Mouse (Mus musculus): ENCODE results near the gene Pigx.

Pigx gene

DNA sequence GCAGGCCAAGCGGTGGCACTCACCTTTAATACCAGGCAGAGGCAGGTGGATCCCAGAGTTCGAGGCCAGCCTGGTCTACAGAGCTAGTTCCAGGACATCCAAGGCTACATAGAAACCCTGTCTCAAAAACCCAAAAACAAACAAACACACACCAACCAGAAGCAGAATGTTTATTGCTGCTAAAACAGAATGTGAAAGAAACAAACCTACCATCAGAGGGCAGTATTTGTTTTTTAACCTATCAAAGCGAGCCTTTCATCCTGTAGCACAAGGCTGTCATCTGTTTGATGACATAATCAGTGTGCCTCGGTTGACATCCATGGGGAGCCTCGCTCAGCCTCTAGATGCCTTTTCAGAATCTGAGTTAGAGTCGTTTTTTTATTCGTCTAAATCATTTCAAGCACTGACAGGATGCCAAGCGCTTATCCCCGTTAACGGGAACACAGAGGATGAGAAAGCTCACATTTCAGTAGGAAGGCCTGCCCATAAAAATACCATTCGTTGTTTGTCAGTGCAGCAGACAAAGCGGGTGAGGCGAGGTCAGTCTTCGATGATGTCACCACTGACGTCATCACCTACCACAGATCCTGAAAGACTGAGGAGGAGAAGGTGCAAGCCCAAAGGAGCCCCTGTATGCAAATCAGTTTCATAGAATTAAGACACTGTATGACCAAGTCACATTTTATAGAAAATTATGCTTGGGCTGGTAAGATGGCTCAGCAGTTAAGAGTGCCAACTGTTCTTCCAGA lies 11.6 kb upstream of the Pigx start:
- WGBS: 45% methylated on average over 15 of the region's 15 CpGs

GRCm38 (mm10) chr16:32108578-32108977 lies 9.0 kb upstream of the Pigx start:
- 81% methylated on average over 2 of the region's 2 CpGs for WGBS

DNA sequence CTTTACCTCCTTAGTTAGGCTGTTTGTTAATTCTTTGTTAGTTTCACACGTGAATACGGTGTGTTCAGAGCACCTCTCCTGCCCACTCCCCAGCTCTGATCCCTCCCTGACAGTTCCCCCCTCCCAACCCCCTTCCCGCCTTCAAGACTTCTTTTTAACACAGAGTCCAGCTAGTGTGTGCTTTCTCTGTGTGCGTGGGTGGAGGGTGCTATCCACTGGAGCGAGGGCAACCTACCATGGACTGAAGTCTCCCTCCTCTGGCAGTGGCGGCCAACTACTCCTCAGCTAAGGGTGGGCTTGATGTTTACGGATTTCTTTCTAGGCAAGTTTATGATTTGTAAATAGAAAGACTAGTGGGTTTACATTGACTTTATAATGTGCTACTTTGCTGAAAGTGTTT lies 8.6 kb upstream of the Pigx start:
- WGBS: 58% methylated on average over 7 of the region's 7 CpGs

DNA sequence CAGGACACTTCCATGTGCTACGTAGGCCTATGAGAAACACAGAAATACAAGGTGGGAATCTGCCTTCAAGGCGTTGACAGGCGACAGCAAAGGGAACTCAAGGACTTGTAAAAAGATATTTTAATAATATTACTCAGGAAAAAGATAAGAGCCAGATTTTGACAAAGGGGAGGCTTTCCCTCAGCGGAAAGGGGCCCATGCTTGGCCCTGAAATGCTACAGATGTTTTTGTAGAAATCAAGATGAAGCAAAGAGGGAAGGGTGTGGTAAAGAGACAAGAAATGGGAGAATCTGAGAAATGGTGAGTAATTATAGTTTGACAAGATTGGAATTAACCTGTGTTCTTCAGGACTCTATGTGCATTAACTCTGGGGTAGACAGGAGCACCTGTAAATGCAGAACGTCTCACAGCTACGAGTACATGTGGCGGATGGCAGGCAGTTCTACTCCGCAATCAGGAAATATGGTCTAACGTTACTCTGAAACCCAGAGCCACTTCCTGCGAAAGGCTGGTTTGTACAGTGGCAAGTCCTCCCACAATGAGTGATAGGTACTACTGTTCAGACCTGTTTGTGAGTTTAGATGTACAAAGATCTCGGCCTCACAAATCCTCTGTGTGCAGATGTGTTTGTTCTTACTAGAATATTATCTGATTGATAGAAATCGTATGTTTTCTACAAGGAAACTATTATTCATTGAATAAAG lies 8.0 kb upstream of the Pigx start:
- 83% methylated on average over 12 of the region's 12 CpGs for WGBS

DNA sequence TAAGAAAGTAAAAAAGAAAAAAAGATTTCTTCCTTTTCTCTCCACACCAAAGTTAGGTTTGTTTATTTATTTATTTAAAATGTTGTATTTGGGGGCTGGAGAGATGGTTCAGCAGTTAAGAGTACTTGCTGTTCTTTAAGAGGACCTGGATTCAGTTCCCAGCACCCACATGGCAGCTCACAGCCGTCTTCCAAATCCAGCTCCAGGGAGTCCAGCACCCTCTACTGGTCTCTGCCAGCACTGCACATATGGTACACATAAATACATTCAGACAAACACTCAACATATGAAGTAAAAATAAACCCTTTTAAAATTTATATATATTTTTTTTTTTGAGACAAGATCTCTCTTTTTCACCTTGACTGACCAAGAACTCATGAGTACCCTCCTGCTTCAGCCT lies 6.2 kb upstream of the Pigx start:
- WGBS: 89% methylated on average over 1 of the region's 1 CpGs

- WGBS: 85% methylated on average over 13 of the region's 13 CpGs
Observed at GRCm38 (mm10) chr16:32102295-32102694, 2.8 kb upstream of the Pigx start.

DNA sequence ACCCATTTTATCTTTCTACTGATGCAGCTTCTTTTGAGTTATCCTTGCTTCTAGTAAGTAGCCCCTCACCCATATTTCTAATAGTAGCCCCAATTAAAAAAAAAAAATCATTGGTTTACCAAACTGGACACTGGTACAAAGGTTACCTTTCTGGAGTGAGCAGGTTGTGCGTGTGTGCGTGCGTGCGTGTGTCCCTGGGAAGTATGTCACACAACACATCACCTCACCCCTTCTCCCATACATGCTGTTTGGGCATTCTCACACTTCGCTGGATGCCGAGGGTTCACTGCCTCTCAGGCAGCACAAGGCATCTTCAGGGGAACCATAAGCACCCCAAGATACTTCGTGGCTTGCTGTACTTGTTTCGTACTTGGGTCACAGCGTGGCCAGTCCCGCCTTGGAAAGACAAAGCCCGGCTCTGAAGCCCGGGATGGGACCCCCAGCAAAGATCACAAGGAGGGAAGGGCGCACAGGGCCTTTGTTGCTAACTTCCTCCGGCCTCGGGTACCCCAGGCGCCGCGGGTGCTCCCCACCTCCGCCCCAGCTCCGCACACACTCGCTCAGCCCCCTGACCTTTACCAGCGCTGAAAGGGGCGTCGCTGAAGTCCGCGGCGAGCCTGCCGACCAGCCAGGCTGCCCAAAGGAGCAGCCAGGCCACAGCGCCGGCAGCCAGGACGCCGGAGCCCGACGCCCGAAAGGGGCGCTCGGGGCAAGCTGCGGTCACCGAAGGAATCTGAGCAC lies 473 bp downstream of the Pigx start:
- under 1% methylated on average over 39 of the region's 39 CpGs for WGBS

GRCm38 (mm10) chr16:32097757-32098156 lies 1.8 kb downstream of the Pigx start:
- WGBS: 90% methylated on average over 2 of the region's 2 CpGs

- WGBS: 95% methylated on average over 7 of the region's 7 CpGs
Observed at GRCm38 (mm10) chr16:32091466-32091865, 8.1 kb downstream of the Pigx start.

GRCm38 (mm10) chr16:32087629-32088443 lies 11.7 kb downstream of the Pigx start:
- WGBS: 76% methylated on average over 17 of the region's 17 CpGs

DNA sequence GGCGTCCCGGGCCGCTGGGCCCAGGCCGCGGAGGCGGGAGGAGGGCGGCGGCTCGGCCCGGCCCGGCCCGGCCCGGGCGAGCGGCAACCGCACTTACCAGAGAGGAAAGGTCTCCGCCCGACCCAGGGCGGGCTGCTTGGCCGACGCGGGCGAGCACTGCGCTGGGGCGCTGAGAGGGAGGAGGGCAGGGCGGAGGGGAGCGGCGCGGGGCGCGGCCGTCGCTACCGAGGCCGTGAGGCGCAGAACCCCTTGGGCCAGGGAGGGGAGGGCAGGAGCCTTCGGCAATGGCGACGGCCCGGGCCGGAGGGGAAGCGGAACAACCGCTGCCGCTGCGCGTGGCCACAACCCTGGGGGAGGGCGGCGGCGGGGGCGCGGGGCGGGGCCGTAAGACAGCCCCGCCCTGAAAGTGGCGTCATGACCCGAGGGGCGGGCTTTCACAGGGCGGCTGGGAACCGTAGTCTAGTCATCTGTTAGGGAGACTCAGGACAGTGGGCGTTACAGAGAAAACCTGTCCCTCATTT lies 20.5 kb downstream of the Pigx start, which contains the start of gene Pak2:
Pak2 (minus strand) TSS at position 352 of the 521 bp plus-strand sequence.
- WGBS: under 1% methylated on average over 59 of the region's 60 CpGs

DNA sequence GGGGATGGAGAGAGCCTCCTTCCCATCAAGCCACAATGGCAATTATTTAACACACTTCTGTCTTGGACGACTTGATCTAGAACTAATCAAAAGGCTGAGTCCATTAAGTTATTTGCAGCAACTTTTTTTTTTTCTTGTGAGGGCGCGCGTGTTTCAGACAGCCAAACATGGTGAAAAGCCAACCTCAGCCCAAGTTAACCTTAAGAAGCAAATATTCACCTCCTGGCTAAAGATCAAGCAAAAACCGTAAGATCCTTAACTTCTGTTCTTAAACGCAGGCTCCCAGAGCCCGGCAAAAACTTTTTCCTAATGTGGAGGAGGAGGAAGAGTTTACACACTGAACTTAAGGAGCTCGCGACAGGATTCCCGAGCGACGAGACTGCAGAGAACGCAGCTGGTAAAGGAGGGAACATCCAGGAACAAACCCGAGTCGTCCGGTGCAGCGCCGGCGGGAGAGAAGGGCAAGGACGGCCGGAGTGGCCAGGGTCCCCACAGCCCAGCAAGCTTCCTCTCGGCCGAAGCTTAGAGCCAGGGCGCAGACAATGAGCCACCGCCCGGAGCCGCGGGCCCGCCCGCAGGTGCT lies 21.0 kb downstream of the Pigx start:
- WGBS: under 1% methylated on average over 30 of the region's 30 CpGs

DNA sequence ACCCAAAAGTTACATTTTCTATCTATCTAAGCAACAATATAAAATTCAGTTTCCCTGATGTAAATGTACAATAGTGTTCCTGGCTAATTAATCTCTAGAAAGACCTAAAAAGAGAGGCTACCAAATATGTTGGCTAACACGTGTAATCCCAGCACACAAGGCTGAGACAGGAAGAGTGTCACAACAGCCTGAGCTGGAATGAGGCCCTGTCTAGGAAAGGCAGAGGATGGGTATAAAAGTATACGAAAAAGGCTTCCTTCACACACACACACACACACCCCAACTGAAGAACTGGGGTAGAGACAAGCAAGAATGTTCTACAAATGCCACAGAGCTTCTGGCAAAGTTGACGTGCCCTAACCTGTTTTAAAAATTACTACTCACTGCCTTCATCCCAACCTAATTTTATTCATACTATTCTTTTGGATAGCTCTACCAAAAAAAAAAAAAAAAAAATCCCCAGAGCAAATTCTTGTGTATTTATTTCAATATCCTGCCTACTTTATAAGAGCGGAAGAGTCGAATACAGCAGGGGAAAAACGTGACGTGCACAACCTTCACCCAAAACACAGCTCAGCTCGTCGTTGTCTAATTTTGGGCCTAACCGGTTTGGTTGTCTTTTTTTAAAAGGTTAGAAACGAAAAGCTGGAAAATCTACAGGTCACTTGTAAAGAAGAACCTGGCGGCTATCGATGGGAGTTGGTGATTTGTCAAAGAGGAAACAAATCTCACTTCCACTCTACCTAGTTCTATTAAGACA lies 21.7 kb downstream of the Pigx start:
- WGBS: 9% methylated on average over 13 of the region's 13 CpGs

DNA sequence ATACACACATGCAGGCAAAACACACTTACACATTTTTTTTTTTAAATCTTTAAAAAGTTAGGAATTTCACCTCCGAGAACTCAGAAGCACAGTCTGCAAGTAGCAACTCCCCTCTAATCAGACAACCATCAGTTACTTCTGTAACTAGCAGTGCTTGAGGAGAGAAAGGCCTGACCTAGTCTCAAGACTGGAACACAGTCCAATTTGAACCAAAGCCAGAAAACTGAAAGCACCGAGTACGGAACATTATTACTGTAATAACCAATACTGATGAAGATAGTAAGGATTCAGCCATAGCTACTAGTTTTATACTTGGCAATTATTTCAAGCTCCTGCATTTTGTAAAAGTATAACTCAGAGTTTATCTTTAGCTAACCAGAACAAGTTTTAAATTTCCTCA lies 23.1 kb downstream of the Pigx start:
- WGBS: 46% methylated on average over 3 of the region's 3 CpGs

DNA sequence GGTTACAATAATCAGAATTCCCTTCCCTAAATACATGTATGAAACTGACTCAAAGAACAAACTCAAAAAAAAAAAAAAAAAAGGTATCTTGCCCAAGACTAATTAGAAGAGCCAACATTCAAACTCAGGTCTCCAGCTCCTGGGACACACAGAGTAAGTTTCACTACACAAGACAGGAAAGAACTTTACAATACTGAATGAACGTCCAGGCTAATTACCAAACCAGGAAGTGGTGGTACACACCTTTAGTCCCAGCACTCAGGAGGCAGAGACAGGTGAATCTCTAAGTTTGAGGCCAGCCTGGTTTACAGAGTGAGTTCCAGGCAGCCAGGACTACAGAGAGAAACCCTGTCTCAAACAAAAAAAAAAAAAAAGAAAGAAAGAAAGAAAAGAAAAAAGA lies 23.8 kb downstream of the Pigx start:
- 56% methylated on average over 1 of the region's 1 CpGs for WGBS

DNA sequence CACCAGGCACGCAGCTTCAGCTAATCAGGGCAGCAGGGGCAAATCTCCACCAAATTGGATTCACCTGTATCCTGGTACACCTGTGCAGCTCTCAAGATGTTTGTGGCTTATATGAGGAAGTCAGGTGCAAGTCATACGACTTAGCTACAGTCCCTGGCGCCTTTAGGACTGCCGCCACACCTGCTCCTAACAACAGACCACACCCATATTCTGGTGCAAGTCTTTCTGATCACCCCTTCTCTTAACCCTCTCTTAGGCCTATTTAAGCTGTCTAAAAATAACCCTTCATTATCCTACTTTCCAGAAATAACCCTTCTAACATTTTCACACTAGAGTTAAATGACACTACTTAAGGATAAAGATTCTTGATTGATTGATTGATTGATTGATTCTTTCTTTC lies 29.5 kb downstream of the Pigx start:
- 82% methylated on average over 4 of the region's 4 CpGs for WGBS

- 69% methylated on average over 12 of the region's 12 CpGs for WGBS
Observed at GRCm38 (mm10) chr16:32068389-32069300, 30.9 kb downstream of the Pigx start.

DNA sequence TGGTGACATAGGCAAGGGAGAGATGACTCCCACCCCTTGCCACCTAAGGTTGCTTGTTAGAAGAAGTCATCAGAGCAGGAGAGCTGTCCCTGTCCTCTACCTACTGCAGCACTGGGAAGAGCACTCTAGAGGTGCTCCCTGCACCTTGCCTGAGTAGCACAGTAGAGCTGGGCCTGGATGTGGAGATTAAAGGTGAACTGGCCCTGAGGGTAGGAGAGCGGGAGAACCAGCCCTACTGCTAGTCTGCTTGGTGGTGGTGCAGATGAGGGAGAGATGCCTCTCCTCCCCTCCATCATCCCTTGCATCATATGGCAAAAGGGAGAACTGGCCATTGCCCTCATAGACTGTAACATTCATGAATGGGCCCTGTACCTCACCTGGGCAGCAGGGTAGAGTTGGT lies 32.6 kb downstream of the Pigx start:
- 91% methylated on average over 1 of the region's 1 CpGs for WGBS

- 47% methylated on average over 7 of the region's 7 CpGs for WGBS
Observed at GRCm38 (mm10) chr16:32063900-32064299, 35.6 kb downstream of the Pigx start.
